Mouse (Mus musculus) kidney, postnatal 36 days (tissue): ENCODE data around the gene Gm33543.
A peak's percentile ranks its signal among the peaks of the same experiment; 100 is the strongest.

Experiments
- DNase-seq, 2 experiments: peaks; one replicate each; pipeline ENCODE4 v3.0.0; 2021 to 2022; ENCODE audit warnings: mixed read lengths in 2 of 2

The Gm33543 gene

DNA sequence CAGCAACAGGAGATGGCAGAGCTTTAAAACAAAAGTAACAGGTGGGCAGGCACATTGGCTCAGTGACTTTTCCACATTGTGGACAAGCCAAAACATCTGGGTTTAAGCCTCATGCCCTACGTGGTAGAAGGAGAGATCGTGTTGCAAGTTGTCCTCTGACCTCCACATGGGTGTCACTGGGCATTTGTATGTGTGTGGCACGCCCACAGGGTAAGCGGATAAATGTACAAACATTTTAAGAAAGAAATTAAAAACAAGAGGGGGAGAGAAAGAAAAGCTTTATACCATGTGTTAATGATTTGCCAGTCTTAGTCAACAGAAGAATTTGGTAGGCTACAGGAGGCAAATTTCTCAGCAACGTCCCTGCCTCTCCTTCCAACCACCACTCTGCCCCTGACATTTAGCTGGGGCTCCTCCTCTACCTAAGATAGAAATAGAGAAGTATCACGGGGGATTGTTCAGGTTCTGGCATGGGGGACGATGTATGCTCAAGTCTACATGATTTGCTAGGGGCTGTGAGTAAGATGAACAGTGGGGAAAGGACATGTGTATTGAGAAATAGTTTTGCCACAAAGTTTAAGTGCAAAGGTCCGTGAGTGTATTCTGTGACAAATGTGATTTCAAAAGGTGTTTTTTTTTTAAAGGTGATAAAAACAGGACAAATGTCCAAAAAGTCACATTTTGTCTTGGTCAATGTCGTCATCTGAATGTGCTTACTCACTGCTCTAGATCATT, 6.0 kb downstream of the Gm33543 start:
- DNase-seq: peak; percentile 23 to 53

- DNase-seq: no peak
These were observed 11.8 kb downstream of the Gm33543 start for GRCm38 (mm10) chr10:95830891-95831290.

- no peak for DNase-seq
These were observed 13.3 kb downstream of the Gm33543 start for GRCm38 (mm10) chr10:95829471-95829870.

DNA sequence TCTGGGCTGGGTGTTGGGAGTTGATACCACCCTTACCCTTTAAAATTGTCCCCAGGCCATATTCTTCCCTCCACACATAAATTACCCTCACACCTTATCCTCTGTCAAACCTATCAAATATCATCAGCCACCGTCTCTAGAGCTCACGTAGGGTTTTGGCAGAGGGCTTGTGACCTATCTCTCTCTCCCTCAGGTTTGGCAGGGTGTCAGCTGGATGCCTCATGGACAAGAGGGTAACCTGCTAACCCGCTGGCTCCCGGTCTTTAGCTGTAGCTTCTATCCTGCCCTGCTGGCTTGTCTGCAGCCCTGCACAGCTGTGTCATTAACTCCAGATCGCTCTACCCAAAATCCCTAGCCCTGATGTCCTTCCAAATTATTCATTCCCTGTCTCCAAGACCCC, 14.4 kb downstream of the Gm33543 start:
- DNase-seq: peak in 1 of 2 experiments; percentile 32

DNA sequence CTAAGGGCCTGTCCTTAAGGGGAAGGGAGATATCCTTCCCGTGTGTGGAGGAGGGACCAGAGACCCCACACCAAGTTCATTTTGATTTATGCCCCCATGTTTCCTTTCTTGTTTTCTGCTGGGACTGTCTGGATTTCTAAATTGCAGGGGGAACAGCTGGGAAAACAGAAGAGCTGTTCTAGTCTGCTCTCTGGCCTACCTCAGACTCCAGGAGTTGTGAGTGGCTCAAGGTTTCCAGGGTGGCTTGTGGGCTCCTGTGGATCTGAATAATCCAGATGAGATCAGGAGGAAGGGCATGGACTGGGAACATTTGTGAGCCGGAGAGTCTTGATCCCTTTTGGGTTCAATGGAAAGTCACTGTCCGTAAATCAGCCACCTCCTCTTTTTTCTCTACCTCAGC, 17.1 kb downstream of the Gm33543 start:
- DNase-seq: no peak

- no peak for DNase-seq
These were observed 24.2 kb downstream of the Gm33543 start for GRCm38 (mm10) chr10:95818506-95818905.

- peak; percentile 32 to 35 for DNase-seq
These were observed 25.1 kb downstream of the Gm33543 start for GRCm38 (mm10) chr10:95817419-95818161.

- no peak for DNase-seq
These were observed 28.4 kb downstream of the Gm33543 start for GRCm38 (mm10) chr10:95814351-95814750.

GRCm38 (mm10) chr10:95811869-95812268, 30.9 kb downstream of the Gm33543 start:
- no peak for DNase-seq

GRCm38 (mm10) chr10:95801443-95801811, 41.3 kb downstream of the Gm33543 start:
- DNase-seq: peak in 1 of 2 experiments; percentile 9

DNA sequence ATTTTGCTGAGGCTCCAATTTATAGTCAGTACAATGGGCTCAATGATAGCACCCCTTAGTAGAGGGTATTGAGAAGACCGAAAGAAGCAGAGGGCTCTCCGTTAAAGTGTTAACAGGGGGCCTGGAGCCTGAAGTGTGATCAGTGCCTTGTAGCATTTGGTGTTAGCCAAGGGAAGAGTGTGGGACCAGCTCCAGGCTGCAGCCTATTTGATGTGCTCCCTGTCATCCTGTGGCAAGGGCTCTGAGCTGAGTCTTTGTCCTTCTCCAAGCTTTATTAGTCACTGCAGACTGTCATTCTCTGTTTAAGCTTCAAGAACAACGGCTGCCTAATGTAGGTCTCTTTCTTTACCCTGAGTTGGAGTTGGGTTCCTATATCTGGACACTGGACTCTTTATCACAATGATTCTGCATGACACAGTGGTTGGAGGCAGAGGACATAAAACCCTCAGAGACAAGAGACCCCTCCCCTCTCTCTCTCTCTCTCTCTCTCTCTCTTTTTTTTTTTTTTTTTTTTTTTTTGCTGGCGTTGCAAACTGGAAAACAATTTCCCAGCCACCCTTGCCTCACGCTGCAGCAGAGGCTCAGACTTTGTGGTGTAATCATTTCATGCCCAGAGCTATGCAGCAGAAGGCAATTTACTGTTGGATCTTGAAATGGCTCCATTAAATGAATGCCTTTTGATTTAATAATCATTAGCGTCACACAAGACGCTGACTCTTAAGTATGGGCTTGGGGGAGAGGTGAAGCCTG, 41.9 kb downstream of the Gm33543 start:
- no peak for DNase-seq

DNA sequence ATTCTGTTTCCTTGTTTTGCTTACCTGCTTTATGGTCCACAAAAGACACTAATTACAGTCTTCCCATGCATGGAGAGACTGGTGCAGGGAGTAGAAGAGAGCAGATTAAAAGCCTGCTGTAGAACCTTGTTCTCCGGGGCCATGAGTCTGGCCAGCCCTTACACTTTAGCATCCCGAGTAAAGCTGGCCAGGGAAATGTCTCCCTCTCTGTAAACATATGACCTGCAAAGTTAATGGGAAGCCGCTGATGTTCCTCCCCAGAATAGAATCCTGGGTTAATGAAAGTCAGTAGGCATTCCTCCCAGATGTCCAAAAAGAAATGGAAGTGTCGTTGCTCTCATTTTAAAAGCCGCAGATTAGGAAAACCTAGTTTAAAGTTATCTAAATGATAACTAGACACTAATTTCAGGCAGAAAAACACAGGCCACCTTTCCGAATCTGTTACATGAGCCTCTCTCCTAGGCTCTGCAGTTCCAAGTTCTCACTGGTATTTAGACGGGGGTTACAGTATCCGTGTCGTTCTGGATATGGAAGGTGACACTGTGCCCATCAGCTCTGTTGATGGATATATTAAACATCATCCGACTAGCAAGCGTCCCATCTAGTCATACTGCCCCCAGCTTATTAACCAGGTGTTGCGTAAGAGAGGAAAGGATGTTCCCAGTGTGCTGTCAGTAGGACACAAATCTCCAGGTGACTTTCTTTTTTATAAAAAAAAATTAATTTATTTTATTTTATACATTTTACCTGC, 44.9 kb downstream of the Gm33543 start:
- DNase-seq: no peak

DNA sequence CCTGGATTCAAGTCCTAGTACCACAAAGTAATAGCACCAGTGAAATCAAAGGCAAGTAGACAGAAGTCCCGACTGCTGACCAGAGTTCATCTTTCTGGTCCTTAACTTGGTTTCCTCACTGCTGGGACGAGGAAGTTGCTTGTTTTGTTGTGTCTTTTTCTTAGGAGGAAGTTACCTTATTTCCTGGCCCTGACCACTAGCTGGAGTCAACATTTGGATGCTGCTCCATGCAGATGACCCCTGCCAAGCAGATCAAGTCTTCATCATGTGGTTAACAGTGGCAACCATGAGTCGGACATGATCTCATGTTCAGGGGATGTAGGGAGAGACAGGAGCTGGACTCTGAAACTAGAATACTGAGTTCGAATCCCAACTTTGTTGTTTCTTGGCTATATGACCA, 47.2 kb downstream of the Gm33543 start:
- no peak for DNase-seq

GRCm38 (mm10) chr10:95794706-95795105, 48.0 kb downstream of the Gm33543 start:
- no peak for DNase-seq

DNA sequence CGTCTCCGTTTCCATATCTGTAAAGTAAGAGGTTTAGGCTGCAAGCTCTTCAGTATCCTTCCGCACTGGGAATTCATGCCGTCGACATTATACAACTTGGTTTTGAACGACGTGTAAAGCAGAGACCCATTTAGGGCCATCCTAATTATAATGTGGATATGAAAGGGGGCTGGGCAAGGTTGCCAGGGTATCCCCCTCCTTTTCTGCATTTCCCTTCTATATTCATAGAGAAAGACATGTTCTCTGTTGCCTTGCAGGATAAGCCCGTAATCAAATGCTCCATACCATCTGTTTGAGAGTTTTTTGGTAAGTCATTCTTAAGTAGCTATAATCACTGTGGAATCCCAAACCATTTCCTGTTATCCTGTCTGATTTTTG, 51.3 kb downstream of the Gm33543 start:
- DNase-seq: no peak

DNA sequence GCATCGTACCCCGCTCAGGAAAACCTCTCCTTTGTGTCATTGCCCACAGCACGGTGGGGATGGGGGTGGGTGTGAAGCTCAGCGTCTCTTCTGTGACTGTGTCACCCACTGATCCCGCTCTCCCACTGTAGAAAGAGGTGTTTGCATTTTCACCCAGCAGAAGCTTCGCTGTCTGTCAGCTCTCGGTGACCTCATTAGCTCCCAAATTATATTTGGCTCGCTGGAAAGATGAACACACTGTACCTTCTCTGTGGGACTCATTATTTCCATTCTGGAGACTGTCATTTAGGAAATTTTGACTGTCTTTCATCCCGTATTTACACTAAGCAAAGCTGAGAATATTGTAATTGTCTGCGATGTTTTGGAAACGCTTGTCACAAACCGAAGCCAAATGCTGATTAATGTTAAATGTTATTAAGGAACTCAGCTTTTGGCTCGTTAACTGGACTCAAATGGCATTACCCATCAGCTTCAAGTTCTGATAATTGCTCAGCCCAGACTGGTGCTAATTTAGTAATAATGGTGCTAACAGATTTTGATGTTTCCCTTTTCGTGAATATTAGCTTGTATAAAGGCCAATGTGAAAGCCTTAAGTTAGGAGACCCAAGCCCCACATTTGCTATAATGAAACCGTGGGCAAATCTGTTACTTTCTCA, 51.8 kb downstream of the Gm33543 start:
- DNase-seq: no peak

- no peak for DNase-seq
These were observed 55.6 kb downstream of the Gm33543 start for GRCm38 (mm10) chr10:95787176-95787575.

DNA sequence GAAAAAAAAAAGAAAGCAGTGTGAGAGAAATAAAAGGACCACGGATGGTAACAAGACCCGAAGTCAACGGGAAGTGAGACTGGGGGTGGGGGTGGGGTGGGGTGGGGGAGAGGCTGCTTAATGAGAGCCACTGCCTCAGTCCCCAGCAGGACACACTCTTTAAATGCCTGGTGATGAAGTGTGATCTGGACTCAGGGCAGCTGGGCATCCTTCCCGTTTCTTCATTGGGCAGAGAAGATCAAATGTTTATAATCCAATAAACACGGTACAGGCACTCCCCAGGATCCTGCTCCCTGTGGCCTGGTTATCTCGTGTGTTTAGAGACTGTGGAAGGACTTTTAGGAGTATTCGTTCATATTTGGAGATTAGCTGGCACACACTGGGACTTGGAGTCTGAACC, 57.9 kb downstream of the Gm33543 start:
- DNase-seq: no peak

GRCm38 (mm10) chr10:95780881-95781600, 61.7 kb downstream of the Gm33543 start:
- no peak for DNase-seq

DNA sequence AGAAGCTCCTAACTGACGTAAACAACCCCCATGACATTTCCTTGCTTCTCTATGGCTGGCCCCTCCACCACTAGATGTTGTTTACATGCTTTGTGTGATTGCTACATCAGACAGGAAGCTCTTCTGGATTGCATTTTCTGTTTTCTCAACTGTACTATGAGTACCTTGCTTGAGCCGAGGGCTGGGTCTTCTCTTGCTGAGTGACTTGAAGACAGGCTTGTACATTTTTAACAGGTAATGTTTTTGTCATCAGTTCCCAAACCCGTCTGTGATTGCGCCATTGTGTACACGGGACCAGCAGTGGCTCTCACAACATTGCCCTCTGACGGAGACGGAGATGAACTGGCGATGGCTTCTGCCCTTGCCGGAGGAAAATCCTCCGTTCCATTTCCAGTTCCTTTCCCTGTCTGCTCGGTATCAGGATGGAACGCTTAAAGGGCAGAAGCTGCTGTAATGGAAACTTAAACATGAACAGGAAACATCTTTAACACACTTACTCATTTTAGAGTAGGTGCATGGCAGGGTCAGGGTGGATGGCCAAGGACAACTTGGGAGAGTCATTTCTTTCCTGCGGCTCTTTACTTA, 62.8 kb downstream of the Gm33543 start:
- DNase-seq: peak; percentile 44 to 50

DNA sequence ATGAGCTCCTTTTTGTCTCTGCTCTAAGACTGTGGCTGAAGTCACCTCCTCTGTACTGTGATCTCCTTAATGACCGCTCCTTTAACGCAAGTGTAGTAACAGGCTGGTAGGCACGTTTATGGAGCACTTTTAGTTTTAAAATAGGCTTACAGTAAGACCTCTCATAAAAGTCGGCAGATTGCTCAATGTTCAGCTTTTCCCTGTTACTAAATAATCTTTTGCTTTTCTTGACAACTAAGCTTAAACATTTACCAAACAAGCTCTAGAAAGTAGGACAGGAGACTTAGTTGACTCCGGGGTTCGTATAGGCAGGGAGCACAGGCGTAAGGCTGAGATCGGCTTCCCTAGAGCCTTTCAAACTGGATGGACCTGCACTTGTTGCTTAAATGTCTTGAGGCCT, 64.1 kb downstream of the Gm33543 start:
- DNase-seq: peak; percentile 54 to 61
